Mouse (Mus musculus) brain, embryonic 14.5 days (tissue): ENCODE results near the gene Abca5.

Source experiments
- CTCF ChIP-seq: fragments of 200-500 bp; IDR thresholded peaks from 2 replicates; pipeline ENCODE4 v1.5.1; 2012; ENCODE audit warnings: inconsistent platforms, mild to moderate bottlenecking, moderate library complexity, borderline replicate concordance; ENCODE audit not compliant: insufficient read depth, insufficient read length; ENCODE audit errors: extremely low read depth
- POLR2A ChIP-seq: fragments of 200-500 bp; IDR thresholded peaks from 2 replicates; pipeline ENCODE4 v1.6.1; 2012; ENCODE audit warnings: mild to moderate bottlenecking, inconsistent platforms, borderline replicate concordance; ENCODE audit not compliant: poor library complexity, insufficient read depth, insufficient read length, severe bottlenecking; ENCODE audit errors: extremely low read depth

- TF ChIP-seq POLR2A: no peak
- TF ChIP-seq CTCF: no peak
Observed at GRCm38 (mm10) chr11:110257911-110258310, 79.6 kb downstream of the Abca5 start.
